Mouse (Mus musculus) kidney, postnatal 25 days (tissue): ENCODE measurements at regions not wholly inside any gene's neighbourhood (a gene's known extent, or its start where the extent isn't known, plus 50 kb on each side); places are given as distances from the start of the nearest gene placed in this dataset.

Source experiments
- DNase-seq, 2 experiments: peaks; one replicate each; pipeline ENCODE4 v3.0.0; 2021; ENCODE audit warnings: mixed read lengths in 2 of 2

DNA sequence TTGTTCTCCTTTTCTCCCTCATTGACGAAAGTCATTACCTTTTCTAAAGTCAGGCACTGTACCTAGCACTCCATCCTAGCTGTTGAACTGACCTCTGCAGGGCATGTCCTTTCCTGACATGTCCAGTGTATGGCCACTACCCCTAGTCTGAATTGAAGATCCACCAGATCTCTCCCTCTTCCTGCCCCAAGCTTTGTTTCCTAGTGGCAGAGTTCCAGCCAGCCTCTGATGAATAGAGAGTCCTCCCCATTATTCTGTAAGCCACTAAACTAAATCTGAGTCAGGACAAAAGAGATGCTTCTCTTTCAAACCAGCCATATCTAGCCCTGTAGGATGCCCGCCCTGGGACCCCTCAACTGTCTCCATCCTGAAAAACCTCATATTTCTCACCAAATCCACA, 317.7 kb upstream of the Maf start:
- peak in 1 of 2 experiments; percentile 10 for DNase-seq

DNA sequence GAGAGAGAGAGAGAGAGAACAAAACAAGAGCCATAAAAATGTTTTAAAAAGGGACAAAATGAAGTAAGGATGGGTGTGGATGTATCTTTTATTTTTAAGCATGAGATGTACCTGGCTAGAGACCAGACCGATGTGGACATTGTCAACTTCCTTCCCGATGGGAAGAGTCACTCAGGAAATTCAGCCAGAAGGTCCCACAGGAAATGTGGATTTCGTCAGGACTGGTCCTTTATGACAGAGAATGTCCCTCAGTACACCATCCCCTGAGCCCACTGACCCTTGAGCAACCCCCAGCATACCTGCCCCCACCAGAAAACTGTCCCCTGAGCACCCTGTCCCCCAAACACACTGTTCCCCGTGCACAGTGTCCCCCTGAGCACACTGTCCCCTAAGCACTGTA, 317.2 kb upstream of the Maf start:
- DNase-seq: no peak

DNA sequence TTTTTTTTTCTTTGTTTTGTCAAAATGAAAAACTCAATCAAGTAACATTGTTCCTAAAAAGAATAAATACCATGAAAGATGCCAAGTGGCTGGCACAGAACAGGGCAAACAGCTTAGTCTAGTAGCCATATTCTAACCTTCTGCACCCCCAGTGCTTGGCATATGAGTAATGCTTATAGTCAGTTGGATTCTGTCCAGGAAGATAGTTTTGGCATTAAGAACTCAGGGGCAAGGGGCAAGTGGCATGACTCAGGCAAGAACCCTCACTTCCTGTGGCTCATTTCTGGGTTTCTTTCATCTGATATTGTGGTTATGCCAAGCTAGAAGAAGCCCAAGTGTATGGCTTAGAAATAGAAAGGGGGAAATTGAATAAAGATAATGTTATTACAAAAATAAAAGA, 314.1 kb upstream of the Maf start:
- no peak for DNase-seq

DNA sequence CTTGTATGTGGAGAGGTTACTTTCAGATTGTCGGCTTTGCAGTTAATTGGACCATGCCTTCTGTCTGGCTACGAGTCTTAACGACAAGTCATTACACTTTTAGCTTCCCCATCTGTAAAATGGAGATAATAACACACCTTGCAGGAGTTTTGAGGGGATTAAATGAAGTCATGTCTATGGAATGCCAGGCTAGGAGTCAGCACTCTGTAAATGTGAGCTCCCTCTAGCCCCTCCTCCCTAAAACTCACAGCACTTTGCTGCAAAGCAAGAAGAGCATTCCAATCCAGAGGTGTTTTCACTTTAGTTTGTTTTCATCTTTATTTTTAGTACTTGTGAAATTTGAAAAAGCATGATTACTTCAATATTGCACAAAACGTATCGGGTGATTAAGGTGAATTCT, 287.7 kb upstream of the Maf start:
- DNase-seq: no peak

DNA sequence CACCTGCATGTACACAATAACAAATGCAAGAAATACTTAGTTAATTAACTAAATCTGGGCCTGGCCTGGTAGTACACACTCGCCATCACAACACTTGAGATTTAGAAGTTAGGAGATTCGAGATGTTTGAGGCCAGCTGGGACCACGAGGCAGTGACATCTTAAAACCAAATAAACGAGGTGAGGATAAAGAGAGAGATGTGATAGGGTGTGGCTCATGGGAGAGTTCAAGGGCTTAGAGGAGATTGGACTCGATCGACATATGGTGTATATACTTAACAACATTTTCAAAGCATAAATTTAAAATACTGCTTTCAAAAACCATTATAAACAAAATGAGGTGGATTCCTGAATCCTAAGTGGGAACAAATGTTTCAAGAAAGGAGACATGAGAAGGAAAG, 284.4 kb upstream of the Maf start:
- no peak for DNase-seq

DNA sequence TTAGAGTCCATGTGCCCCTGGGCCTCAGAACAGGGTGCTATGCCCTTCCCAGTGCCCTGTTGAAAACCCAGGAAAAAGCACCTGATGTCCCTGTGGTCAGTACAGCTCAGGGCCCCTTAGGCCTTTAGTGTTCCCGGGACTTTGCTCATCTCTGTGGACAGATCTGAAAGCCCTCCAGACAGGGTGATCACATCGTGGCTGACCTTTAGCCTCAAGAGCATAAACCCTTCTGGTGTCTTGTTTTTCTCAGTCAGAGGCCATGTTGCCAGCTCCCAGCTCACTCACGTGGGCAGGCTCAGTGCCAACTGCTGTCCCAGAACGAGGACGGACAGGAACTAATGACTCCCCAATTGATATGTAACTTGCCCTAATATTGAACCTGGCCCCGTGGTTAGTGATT, 275.8 kb upstream of the Maf start:
- peak; percentile 90 to 96 for DNase-seq

DNA sequence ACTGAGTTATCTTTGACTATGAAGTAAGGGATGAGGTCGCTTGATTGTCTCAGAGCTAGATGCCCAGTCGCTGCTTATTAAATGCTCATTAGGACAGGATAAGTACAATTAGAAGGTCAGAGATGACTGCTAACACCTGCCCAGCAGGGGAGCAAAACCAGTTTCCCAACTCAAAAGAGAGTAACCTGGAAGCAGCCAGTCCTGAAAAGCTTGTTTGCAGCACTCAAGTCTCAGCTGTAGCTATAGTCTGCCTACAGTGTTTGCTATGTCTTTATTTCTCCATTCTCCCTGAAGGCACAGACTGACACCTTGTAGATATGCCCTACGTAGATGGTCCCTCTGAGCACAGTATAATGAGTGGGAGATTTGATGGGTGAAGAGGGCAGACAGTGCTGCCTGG, 274.7 kb upstream of the Maf start:
- no peak for DNase-seq

DNA sequence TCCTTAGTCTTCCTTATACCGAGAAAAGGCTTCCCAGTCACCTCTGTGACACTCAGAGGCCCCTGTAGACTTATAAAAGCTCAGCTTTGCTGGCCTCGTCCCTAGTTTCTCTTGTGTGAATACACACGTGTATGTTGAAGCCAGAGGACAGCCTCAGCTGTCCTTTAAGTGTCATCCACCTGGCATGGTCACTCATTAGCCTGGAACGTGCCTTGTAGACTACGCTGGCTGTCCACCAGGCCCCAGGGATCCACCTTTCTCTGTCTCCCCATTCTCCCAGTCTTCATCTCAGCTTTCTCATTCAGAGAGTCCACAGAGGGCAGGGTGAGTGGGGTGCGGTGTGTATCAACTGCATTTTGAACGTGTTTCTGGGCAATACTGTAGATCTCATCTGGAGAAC, 273.8 kb upstream of the Maf start:
- DNase-seq: peak; percentile 53 to 67

DNA sequence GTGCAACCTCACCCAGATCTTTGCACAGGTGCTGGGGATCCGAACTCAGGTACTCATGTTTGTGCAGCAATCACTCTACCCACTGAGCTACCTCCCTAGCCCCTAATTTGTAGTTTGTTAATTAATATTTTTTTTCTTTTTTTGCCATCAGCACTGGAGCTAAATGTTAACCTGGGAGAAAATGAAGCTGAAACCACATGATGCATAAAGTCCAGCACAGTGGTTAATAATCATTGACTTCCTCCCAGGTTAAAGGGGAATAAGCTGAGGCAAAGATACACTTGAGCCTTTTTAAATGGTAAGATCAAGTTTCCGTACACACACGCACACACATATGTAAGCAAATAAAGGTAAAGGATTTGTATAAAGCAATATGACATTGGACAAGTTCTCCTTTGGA, 273.0 kb upstream of the Maf start:
- peak; percentile 16 to 45 for DNase-seq

DNA sequence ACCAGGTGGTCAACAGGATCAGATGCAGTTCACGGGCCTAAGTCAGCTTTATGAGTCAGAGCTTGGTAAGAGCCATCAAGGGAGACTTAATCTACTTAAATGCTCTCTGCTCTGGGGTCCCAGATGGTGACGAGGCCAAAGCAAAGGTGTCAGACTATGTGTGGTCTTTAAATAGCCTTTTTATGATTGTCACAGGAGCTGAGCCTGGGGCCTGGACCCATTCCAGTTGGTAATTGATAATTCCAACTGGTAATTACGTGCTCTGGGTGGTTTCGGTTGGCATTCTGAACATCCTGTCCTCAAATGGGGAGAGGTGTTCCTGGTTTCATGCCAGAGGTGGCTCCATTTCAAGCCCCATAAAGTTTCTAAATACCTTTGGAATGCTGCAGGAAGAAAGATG, 269.6 kb upstream of the Maf start:
- DNase-seq: peak; percentile 27 to 57

DNA sequence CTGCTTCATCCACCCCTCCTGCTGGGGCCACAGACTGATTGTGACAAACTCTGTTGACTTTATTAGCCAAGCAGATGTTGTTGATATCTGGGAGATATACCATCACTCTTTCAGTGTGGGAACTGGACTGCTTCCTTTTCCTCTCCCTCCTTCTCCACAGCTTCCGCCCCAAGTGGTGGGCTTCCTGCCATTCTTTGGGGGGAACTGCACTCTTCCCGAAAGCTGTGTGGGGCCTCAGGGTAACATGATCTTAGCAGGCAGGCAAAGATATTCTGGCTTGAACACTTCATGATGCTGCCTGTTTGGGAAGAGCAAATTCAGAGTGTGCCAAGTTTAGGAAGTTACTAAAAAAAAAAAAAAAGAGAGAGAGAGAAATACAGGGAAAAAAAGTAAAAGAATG, 267.1 kb upstream of the Maf start:
- no peak for DNase-seq

DNA sequence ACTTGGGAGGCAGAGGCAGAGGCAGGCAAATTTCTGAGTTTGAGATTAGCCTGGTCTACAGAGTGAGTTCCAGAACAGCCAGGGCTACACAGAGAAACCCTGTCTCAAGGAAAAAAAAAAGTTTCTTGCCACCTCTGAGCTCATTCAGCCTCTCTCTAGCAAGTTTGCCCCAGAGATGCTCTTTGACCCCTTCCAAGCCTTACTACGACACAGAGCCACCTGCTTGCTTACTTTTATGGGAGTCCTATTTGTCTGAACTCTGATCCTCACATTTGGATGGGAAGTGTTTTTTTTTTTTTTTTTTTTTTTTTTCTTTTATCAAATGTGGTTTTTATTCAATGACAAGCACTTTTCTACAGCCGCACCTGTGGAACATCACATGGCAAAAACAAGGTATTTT, 263.8 kb upstream of the Maf start:
- peak in 1 of 2 experiments; percentile 66 for DNase-seq

DNA sequence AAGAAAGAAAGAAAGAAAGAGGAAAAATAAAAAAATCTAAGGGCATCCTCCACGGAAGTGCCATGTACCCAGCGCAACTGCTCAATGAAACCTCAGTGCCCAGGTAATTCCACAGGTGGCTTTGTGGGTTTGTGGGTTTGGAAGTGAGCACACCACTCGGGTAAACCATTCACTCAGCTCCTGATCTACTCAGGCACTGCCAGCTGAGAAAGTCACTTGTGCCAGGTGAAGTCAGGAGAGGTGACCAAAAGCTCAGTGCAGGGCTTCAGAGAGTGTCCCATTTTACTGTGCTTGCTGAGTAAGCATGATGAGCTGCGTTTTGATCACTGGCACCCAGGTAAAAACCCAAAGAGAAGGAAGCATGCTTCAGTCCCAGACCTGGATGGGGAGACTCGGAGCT, 260.5 kb upstream of the Maf start:
- DNase-seq: peak in 1 of 2 experiments; percentile 54

DNA sequence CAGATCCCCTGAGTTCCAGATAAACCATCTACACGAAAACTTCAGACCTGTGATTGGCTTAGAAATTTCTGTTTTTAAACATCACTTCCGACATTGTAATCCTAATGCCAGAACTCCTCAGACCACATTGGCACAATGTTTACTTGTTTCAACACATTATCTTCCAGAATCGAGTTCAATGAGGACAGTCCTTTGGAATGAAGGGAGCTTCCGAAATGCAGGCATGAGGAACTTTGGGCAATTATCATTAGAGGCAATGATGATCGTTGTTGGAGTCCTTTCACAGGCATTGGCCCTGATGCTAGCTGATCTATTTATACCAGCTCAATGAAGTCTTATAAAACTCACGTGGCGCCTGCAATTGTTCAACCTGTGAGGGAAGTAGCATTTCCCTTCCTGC, 258.4 kb upstream of the Maf start:
- no peak for DNase-seq

DNA sequence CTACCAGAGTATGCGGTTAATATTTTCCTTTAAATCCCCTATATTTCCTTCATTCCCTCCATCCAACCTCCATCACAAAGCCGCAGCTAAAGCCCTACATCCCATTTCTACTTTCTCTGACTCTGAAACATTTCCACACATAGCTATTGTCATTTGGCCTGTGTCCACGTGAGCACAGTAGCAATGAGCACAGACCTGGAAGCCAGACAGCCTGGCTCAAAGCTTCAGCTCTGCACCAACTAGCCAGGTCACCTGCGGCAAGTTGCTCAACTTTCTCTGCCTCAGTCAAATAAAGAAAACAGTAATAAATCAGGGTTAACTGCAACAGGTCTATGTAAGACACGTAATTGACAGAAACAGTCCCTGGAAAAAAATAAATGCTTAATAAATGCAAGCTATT, 247.8 kb upstream of the Maf start:
- no peak for DNase-seq

DNA sequence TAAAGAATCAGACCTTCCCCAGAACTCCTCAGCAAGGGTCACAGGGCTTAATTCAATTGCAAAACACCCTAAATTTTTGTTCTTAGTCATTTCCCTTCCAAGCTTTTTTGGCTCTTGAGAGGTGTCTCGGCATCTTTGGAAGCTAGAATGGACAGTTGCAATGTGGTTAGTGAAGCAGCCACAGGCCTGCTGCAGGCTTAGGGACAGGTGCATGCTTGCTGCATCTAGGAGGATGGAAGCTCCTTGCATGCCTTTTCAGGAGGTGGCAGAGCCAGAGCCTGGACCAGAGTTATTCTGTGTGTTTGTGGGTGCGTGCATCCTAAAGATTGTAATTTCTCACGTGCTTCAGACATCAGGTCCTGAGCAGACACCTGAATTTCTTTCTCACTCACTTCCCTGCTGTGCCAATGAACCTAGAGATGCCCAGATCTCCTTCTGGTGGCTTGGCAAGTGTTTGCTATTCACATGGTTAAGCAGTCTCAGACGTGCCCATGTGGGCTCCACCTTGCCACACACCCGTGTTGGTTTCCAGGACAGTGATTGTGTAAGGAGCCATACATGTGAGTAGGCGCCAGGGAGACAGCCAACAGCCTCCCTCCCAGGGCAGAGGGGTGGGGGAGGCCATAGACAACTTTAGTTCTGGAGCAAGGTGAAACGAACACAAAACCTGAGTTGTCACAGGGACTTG, 246.3 kb upstream of the Maf start:
- no peak for DNase-seq

DNA sequence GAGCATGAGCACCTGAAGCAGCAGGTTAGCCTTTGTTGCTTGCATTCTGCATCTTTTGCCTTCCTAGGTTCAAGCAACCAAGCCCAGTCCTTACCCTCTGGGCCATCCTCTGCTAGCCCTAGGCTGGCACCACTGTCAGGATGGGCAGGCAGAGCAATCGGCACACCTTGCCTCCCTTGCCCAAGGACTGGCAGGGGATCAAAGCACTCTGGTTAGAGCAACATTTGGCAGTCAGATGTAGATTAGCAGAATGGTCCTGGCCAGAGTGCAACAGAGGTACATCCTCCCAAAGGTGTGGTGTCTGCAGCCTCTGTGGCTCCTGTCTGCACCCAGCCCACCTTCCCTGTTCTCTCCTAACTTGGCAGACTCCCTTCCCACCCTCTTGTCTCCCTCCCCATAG, 244.9 kb upstream of the Maf start:
- no peak for DNase-seq

DNA sequence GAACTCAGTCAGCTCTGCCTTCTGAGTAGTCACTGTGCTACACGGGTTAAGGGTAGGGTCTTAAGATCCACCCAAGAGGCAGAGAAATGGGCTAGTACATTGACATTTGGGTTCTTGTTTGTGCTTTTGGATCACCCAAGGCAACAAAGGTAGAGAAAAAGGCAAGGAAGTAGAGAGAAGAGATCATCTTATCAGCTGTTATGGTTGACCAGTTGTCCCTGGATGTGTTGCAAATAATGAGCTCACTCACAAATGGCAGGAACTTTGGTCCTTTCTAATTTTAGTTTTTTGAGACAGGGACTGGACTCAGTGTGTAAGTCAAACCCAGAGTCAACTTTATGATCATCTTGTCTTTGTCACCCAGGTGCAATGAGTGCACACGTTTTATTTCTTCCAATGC, 241.3 kb upstream of the Maf start:
- no peak for DNase-seq

DNA sequence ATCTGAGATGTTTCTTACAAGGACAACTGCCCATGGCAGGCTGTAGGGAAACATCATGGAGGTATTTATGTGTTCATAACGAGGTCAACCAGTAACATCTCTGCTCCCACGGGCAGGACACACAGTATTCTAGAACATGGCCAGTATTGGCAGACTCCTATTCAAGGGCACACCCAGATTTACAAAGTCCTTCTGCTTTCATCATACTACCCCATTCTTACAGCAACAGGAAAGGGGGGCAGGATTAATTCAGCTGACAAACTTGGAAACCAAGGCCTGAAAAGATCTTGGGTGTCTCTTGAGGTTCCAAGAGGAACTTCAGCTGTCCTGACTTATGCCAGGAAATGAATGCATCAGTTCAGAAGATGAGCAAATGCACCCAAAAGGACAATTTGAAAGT, 240.4 kb upstream of the Maf start:
- no peak for DNase-seq

DNA sequence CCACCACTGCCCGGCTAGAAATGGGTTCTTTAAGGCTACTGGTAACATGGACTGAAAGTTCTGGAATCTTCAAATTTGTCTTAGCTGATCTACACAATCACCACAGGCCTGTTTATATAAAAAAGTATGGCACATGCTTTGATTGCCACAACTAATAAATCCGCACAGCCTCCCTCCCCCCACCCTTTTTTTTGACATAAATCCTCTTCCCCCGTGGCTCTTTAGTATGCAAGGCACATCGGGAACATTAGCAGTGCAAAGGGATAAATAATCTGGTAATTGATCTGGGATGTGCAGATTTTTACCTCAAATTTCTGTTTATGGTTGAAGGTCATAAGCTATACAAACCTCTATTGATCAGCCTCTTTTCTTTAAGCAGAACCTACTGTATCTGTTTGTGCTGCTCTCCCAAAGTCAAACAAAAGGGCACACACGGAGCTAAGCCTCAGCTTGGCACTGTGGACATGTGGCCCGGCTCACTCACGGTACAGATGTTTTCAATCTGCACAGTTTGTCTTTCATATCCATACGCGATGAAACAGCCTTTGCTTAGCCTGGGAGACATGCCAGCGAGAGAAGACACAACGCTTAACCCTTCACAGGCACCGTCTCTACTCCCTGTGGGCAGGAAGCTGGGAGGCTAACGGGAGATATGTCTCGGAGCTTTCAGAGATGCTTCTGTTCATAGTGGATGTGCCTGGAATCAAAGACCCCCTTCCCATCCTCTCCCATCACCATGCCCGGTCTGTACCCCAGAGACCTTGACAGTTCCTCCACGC, 235.3 kb upstream of the Maf start:
- DNase-seq: peak; percentile 20 to 42

DNA sequence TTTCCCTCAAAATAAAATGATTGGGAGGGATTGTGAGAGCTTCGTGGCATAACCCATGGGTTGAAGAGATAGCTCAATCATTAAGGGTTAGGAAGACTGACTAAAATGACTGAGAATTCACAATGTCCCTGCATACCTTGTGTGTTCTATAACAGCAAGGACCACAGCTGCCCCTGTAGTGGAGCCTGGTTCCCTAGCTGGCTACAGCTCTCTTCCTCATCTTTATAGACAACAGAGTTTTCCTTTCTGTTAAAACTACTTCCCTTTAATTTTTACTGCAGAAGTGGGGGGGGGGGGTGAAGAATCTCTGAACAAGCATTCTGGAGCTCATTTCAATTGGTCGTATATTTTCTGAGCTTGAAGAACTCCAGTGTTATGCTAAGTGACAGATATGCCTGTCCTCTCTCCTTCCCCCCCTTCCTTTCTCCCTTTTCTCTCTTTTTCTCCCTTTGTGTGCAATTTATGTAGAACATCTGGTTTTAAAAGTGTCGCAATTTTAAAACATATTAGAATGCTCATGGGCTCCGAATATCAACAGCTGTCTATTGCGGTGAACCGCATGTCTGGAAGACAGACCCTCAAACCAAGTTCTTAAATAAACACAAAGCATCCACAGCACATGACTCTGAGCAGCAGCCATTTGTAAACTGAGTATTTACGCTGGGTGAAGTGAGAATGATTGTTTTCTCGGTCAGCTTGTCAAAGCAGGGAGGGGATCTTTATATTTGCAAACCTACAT, 222.0 kb upstream of the Maf start:
- no peak for DNase-seq

DNA sequence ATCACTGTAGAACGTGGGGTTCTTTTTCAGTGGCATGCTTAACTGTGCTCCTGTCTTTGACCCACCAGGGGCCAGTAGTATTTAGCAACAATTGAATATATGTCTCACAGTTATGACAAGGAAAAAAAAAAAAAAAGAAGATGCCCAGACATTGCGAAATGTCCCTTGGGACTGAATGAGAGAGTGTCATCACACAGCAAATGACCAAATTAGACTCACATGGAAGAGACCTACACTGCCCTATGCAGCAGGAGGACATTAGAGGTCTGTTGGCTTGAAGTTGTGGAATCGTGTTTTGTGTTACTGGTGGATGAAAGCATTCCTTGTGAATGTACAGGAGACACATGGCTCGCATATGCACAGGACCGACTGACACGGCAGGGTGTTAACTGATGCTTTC, 214.3 kb upstream of the Maf start:
- no peak for DNase-seq

DNA sequence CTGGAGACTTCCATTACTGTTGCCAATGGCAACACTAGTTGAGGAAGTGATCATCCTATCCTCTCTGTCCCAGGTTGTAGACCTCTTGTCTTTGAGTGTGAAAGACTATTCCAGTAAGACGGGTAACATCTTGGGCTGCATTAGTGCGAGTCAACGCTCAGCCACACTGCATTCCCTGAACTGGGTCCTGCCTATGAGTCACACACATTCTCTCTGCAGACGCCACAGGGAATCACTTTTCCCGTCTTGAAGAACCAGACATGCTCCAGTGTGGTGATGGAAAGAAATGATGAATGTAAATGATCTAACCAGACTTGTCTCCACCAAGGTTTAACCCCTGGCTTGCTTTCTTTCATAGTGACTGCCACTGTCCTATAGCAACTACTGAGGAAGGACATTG, 199.1 kb upstream of the Maf start:
- no peak for DNase-seq

DNA sequence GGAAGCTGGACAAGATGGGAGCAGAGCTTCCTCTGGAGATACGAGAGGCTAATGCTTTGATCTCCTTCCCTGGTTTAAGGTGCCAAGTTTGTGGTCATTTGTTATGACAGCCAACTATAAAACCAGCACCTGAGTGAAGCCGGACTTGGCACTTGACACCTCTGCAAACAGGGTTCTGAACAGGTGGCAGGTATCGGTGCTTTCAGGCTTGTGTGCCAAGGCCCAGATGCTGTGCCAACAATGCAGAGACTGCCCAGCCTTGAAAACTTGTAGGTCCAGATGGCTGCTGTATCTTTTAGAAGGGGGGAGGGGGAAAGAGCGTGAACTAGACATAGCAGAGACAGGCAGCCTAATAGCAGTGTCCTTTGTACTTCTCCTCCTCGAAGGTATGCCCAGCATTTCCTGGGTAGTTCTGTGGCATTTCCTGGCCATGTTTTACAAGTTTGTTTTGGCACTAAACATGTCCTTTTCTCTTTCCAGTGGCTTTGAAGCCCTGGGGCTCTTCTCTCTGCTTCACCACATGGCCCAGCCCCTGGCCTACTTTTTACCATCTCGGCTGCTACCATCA, 196.3 kb upstream of the Maf start:
- DNase-seq: peak; percentile 28 to 50
